Mouse (Mus musculus) retina, embryonic 14.5 days (tissue): Measurements from ENCODE around the gene Adrb1.
"Not testable (repeated sequence)": the region's sequence is repeated elsewhere in the genome, so short reads cannot be mapped to it uniquely, and the experiment has no call there.

ENCODE experiments used
- DNase-seq: peaks from one replicate; pipeline ENCODE4 v3.0.0-alpha.2; 2015; ENCODE audit warnings: low spot score

Gene Adrb1

GRCm38 (mm10) chr19:56749343-56749742 lies 27.3 kb downstream of the Adrb1 start:
- peak; percentile 52 for DNase-seq

GRCm38 (mm10) chr19:56750709-56751108 lies 28.7 kb downstream of the Adrb1 start:
- DNase-seq = no peak

- not testable (repeated sequence) for DNase-seq
Measured at GRCm38 (mm10) chr19:56754456-56754855, 32.5 kb downstream of the Adrb1 start.

- no peak for DNase-seq
Measured at GRCm38 (mm10) chr19:56756412-56756811, 34.4 kb downstream of the Adrb1 start.

GRCm38 (mm10) chr19:56758311-56758710 lies 36.3 kb downstream of the Adrb1 start:
- no peak for DNase-seq

- no peak for DNase-seq
Measured at GRCm38 (mm10) chr19:56759740-56760139, 37.7 kb downstream of the Adrb1 start.

GRCm38 (mm10) chr19:56760306-56760940 lies 38.4 kb downstream of the Adrb1 start:
- DNase-seq = no peak

GRCm38 (mm10) chr19:56761096-56761495 lies 39.1 kb downstream of the Adrb1 start:
- no peak for DNase-seq

GRCm38 (mm10) chr19:56761727-56762126 lies 39.7 kb downstream of the Adrb1 start:
- DNase-seq = no peak

GRCm38 (mm10) chr19:56762686-56763085 lies 40.7 kb downstream of the Adrb1 start:
- DNase-seq = no peak

GRCm38 (mm10) chr19:56769024-56769423 lies 47.0 kb downstream of the Adrb1 start:
- DNase-seq = no peak

- DNase-seq = no peak
Measured at GRCm38 (mm10) chr19:56772158-56772557, 50.2 kb downstream of the Adrb1 start.

GRCm38 (mm10) chr19:56773393-56773971 lies 51.5 kb downstream of the Adrb1 start:
- DNase-seq = peak; percentile 65

- DNase-seq = no peak
Measured at GRCm38 (mm10) chr19:56774408-56774962, 52.5 kb downstream of the Adrb1 start.

GRCm38 (mm10) chr19:56774971-56775892 lies 53.2 kb downstream of the Adrb1 start:
- DNase-seq = peak; percentile 8

GRCm38 (mm10) chr19:56775893-56776718 lies 54.1 kb downstream of the Adrb1 start:
- DNase-seq = peak; percentile 47

- peak; percentile 75 for DNase-seq
Measured at GRCm38 (mm10) chr19:56776719-56777382, 54.9 kb downstream of the Adrb1 start.

- not testable (repeated sequence) for DNase-seq
Measured at GRCm38 (mm10) chr19:56778532-56778931, 56.5 kb downstream of the Adrb1 start.
